Mouse (Mus musculus) thymus, postnatal 36 days (tissue): ENCODE measurements around the gene Pikfyve.
"Not testable (repeated sequence)": the region's sequence is repeated elsewhere in the genome, so short reads cannot be mapped to it uniquely, and the experiment has no call there.

Source experiments
- DNase-seq, 2 experiments: peaks; one replicate each; pipeline ENCODE4 v3.0.0; 2022; ENCODE audit warnings: mixed read lengths in 2 of 2

The Pikfyve gene

DNA sequence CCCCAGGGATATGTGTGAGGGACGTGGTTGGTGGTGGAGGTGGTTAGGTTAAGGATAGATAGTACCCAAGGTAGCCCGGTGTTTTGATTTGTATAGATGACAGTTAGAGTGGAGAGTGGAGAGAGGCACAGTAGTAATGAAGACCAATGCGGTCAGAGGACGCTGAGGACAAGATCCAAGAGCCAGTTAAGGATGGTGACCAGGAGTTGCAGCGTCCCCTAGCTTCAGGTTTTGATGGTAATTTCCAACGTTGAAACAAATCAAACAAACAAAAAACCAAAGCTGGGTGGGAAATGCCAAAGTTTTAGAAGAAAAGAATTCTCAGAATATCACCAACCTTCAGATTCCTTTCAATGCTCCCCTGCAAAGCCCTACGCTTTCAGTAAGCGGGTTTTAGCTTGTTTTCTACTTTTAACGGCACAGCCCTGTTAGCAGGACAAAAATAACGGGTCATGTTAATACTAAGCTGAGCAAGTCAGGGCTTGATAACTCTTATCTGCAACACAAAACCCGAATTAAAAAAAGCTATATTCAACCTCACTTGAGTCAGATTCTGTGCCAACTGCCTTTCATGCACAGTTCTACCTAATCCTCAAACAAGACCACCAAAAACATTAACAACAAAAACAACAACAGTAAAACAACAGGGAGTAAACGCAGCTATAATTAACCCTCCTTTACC is 818 bp upstream of the Pikfyve start:
- DNase-seq = no peak

- DNase-seq = no peak
Measured at GRCm38 (mm10) chr1:65187074-65187430, 569 bp downstream of the Pikfyve start.

GRCm38 (mm10) chr1:65190172-65190571 is 3.7 kb downstream of the Pikfyve start:
- no peak for DNase-seq

GRCm38 (mm10) chr1:65193226-65193625 is 6.7 kb downstream of the Pikfyve start:
- DNase-seq = no peak

DNA sequence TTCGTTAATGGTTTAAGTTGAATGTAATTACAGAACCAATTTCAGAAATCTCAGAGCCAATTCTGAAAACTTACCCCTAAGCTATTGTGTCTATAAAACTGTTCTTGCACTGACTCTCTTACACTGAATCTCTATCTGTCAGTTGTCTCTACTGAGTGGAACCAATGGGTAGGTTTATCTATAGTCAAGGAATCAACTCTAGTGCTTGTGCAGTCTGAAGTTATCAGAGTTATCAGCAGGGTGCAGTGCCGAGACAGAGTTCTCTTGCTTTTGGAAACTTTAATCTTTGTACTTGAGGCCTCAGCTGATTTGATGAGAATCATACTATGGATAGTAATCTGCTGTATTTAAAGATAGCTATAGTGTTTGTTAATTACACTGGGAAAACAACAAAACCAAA is 11.9 kb downstream of the Pikfyve start:
- no peak for DNase-seq

GRCm38 (mm10) chr1:65198861-65199260 is 12.4 kb downstream of the Pikfyve start:
- no peak for DNase-seq

DNA sequence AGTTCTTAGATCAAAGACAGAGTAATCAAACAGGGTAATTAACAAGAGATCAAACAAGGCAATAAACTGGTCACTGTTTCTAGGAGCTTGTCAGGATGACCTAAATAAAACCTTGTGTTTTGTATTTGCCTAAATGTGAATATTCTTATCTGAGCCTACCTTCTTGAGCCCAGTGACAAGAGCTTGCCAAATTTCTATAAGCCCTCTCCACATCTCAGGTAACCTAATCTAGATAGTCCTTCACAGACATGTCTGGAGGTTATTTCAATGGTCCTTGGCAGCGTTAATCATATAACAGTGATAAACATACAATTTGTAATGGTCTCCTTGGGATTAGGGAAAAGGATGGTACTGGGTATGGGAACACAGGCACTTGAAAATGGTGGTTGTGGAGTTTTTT is 17.8 kb downstream of the Pikfyve start:
- DNase-seq = no peak

DNA sequence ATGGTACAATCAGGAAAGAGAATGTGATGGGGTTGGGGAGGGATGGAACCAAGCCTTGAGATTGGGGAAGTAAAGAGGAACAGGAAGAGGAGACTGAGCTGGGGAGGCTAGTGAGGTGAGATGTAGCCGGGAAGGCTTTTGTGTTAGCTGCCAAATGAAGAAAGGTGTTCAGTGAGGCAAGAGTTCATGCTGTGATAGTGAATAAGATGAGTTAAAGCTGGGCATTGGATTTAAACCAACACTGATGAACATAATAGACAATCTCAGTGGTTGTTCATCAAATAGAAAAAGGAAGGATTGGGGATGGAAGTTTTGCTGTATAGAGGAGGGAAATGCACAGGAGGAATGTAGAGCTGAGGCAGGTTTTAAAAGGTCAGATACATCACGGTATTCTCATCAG is 26.7 kb downstream of the Pikfyve start:
- DNase-seq = no peak

DNA sequence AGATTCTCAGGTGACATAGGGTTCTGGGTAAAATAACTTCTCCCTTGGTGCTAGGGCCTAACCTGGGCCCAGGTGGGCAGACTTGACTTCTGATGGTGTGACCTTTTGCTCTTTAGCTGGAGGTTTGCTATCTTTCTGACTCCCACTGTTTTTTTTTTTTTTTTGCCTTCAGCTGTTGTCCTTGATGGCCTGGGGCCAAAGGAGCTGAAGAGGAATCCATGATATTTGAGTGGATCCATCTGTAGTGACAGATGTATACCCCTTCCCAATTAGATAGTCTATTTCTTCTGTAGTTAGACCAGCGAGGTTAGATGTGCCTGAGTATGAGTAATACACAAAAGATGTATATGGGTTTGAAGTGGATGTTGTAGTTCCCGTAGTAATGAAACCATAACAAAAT is 31.1 kb downstream of the Pikfyve start:
- DNase-seq = no peak

GRCm38 (mm10) chr1:65217972-65218371 is 31.5 kb downstream of the Pikfyve start:
- no peak for DNase-seq

GRCm38 (mm10) chr1:65223654-65224053 is 37.2 kb downstream of the Pikfyve start:
- no peak for DNase-seq

GRCm38 (mm10) chr1:65227681-65228080 is 41.2 kb downstream of the Pikfyve start:
- DNase-seq = no peak

DNA sequence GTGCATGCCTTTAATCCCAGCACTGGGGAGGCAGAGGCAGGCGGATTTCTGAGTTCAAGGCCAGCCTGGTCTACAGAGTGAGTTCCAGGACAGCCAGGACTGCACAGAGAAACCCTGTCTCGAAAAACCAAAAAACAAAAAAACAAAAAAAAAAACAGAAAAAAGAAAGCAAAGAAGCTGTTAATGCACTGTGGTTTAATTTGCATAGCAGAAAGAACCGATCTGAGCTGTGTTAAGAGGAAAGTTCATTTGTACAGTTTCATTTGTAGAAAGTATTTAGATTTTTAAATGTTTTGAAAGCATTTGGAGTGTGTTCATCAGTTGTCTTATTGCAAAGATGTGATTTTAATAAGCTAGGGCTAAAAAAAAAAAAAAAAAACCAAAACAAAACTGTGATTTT is 43.3 kb downstream of the Pikfyve start:
- not testable (repeated sequence) for DNase-seq

DNA sequence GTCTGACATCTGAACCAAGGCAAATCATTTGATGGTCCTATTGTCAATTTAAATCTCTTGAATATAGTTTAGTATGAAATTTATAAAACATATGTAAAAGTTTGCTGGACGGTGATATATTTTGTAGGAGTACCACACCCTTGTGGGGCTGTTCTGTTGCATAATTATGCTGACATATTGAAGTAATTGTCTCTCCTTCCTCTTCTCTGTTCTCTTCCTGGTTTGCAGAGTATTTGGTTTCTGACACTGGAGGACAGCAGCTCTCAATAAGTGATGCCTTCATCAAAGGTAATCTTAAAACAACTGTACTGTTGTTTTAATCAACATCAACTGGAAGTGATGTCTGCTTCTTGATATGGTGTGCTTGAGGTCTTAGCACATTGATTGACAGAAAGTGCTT is 44.1 kb downstream of the Pikfyve start:
- DNase-seq = no peak

GRCm38 (mm10) chr1:65237712-65238111 is 51.2 kb downstream of the Pikfyve start:
- DNase-seq = no peak

- no peak for DNase-seq
Measured at GRCm38 (mm10) chr1:65245637-65246036, 59.2 kb downstream of the Pikfyve start.

- no peak for DNase-seq
Measured at GRCm38 (mm10) chr1:65280461-65280860, 94.0 kb downstream of the Pikfyve start.

GRCm38 (mm10) chr1:65281756-65282155 is 95.3 kb downstream of the Pikfyve start, which contains the start of gene Pth2r:
Gene Pth2r (plus strand): TSS chr1:65282056.
- DNase-seq = no peak

DNA sequence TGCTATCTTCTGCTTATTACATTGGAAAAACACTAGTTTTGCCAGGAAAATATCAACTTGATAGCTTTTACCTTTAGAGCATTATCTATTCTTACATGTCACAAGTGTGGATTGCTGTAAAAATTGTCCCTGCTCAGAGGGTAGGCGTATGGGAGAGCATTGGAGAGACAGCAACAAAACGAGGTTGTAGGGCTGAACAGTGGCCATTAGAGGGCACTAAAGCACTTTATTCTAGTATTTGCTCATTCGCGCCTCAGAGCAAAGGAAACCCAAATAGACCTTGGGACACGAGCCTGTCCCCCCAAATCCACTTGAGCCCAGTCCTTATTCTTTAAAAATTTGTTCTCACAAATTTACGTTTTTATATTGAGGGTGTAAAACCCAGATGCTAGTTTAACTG is 96.3 kb downstream of the Pikfyve start:
- peak in 1 of 2 experiments; percentile 7 for DNase-seq

DNA sequence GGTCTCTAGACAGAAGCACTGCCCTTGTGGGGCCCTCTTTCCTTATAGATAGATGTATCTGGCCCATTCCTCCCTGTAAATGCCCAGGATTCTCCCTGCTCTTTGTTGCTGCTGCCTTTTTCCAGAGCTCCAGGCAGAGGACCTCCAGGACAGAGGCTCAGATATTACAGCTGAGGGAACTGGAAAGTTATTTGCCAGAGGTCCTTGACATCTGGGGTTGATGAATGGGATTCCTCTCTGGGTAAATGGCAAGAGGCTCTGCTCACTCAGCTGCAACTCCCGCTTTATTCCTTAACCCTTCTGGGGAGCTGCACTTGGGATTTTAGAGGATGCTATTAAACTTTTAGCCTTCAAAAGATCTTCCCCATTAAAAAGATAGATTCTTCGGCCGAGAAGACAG is 122.0 kb downstream of the Pikfyve start:
- no peak for DNase-seq

DNA sequence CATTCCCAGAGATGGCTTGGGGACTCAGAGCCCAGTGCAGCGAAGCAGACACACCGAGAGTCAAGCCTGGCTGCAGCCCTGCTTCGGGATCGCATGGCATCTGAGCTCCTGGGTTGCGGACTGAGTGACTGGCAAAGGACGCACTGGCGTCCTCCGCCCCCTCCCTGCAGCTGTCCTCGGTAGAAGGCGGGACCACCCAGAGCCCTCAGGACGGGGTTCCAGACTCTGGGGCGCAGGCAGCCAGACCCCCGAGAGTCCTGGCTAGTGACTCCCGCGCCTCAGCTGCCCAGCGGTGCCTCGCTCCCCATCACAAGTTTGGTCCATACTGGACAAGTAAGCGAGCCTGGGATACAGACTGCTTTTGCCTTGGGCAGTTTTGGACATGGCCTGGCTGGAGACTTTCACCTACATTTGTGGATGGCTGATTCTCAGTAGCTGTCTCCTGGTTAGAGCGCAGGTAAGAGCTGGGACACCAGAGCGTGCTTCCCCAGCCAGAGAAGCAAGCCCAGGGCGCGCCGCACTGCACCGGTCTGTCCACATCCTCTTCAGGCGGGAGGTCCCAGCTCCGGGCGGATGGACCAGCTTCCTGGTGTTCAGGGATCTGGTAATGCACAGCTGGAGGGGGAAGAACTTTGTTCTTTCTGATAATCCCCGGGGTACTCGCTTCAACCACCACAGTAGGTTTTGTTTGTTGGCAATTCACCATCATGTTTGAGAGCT is 124.9 kb downstream of the Pikfyve start:
- DNase-seq = peak in 1 of 2 experiments; percentile 6

- no peak for DNase-seq
Measured at GRCm38 (mm10) chr1:65312118-65312517, 125.6 kb downstream of the Pikfyve start.

GRCm38 (mm10) chr1:65312896-65313295 is 126.4 kb downstream of the Pikfyve start:
- no peak for DNase-seq
